Mouse (Mus musculus) olfactory bulb, adult 2 months (tissue): ENCODE data around the gene Ciapin1.

ENCODE experiments used
- CTCF ChIP-seq: fragments of 200-500 bp; IDR thresholded peaks from 2 replicates; pipeline ENCODE4 v1.5.1; 2012; ENCODE audit warnings: low read depth, mild to moderate bottlenecking, low read length, moderate library complexity; ENCODE audit not compliant: insufficient read depth
- POLR2A ChIP-seq: fragments of 200-500 bp; IDR thresholded peaks from 2 replicates; pipeline ENCODE4 v1.6.1; 2012; ENCODE audit warnings: mild to moderate bottlenecking, low read depth, low read length, moderate library complexity; ENCODE audit not compliant: insufficient read depth

DNA sequence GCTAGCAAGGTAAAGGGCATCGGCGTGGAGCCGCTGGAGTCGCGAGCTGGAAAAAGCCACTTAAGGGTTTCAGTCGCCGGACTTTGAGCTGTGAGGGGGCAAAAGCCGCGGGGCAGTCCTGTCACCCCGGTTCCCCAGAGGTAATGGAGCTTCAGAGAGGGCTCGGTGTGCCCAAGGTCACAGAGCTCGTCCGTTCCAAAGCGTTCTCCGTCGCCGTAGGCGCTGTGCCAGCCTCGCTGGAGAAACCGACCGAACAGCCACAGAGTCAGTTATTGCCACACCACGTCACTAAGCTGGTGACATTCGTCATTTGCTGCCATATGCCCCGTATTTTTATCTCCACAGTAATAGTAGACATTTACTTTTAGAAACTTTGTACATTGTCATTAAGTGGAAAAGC is 442 bp upstream of the Ciapin1 start:
- TF ChIP-seq POLR2A, result no peak
- no peak for TF ChIP-seq CTCF
